9 mouse cellular contexts compared by ENCODE assay signal in genomic region chr11:72266960-72267560, GRCm38 (mm10). TPM values are rescaled to one million over a fixed set of nuclear protein-coding genes. Genes with fewer than 3 reads are reported as not detected.
A peak's percentile ranks its signal among the peaks of the same experiment; 100 is the strongest.
DNase-seq lines count a peak whose midpoint lies in the region; ATAC-seq lines count a peak whose summit lies in the region.
"Had no signal": no experiment of that assay in that cellular context is flagged by ENCODE, and none has a peak within 500 bp of the region (broad histone marks: within the 10 kb centered on the region; RNA-seq: fewer than 3 reads in every experiment).

Gene Slc13a5 (minus strand): TSS chr11:72267222.

- H3K27ac ChIP-seq in hindbrain, embryonic 12.5 days: no peak within 1 kb of the TSS
- H3K27ac ChIP-seq in limb, embryonic 13.5 days: no peak within 1 kb of the TSS
- H3K27ac ChIP-seq in stomach, embryonic 14.5 days (ENCODE audit: low read length): no peak within 1 kb of the TSS

- no peak for ATAC-seq in CD4-positive, CD25-positive, alpha-beta regulatory T cell, adult 4 months
- ATAC-seq in hindbrain, embryonic 12.5 days (ENCODE audit: low FRiP score): peak; percentile 68
- ATAC-seq in limb, embryonic 13.5 days (ENCODE audit: low FRiP score, low read depth): peak; percentile 54
- ATAC-seq in stomach, embryonic 14.5 days (ENCODE audit: insufficient number of reproducible peaks, insufficient read depth, low FRiP score, low read depth): no peak

- no peaks in the 10 kb centered on the region for H3K36me3 ChIP-seq in hindbrain, embryonic 12.5 days
- H3K36me3 ChIP-seq in limb, embryonic 13.5 days: no peaks in the 10 kb centered on the region
- no peaks in the 10 kb centered on the region for H3K36me3 ChIP-seq in stomach, embryonic 14.5 days (ENCODE audit: control insufficient read depth, insufficient read depth, low read length)

- intact Hi-C loops in gastrocnemius, postnatal 14 days (cut with DNase I; ENCODE audit: low total_unique reads): no loop called here

- peak within 1 kb of the TSS; percentile 41 for H3K4me3 ChIP-seq in hindbrain, embryonic 12.5 days
- peak within 1 kb of the TSS; percentile 44 for H3K4me3 ChIP-seq in limb, embryonic 13.5 days
- peak within 1 kb of the TSS; percentile 40 for H3K4me3 ChIP-seq in stomach, embryonic 14.5 days (ENCODE audit: low read depth, low read length)
- H3K4me3 ChIP-seq: erythroblast, embryonic 14.5 days had no signal

- H3K9ac ChIP-seq in hindbrain, embryonic 12.5 days: peak within 1 kb of the TSS; percentile 53
- peak within 1 kb of the TSS; percentile 62 for H3K9ac ChIP-seq in limb, embryonic 13.5 days
- H3K9ac ChIP-seq in stomach, embryonic 14.5 days (replicated peaks; ENCODE audit: low read depth, low read length): no peak within 1 kb of the TSS

- DNase-seq in CD4-positive, CD25-positive, alpha-beta regulatory T cell, adult 2 months (ENCODE audit: low read depth, low spot score): peak; percentile 2
- DNase-seq in ovary, postnatal 36 days (ENCODE audit: low spot score): peak; percentile 29
- DNase-seq in ovary, postnatal 10 days (ENCODE audit: low spot score): no peak
- DNase-seq in gastrocnemius, postnatal 14 days: no peak

- no peaks in the 10 kb centered on the region for H3K9me3 ChIP-seq in hindbrain, embryonic 12.5 days (replicated peaks)
- H3K9me3 ChIP-seq in limb, embryonic 13.5 days: no peaks in the 10 kb centered on the region
- H3K9me3 ChIP-seq in stomach, embryonic 14.5 days (ENCODE audit: control insufficient read depth, low read depth, low read length): no peaks in the 10 kb centered on the region

- peak within 1 kb of the TSS; percentile 77 for H3K4me2 ChIP-seq in hindbrain, embryonic 12.5 days (replicated peaks)
- H3K4me2 ChIP-seq in limb, embryonic 13.5 days (replicated peaks): peak within 1 kb of the TSS; percentile 85
- H3K4me2 ChIP-seq in stomach, embryonic 14.5 days (replicated peaks; ENCODE audit: low read depth, low read length): peak within 1 kb of the TSS; percentile 93

- H3K4me1 ChIP-seq in hindbrain, embryonic 12.5 days: peaks cover 22% of the 10 kb centered on the region
- peaks cover 15% of the 10 kb centered on the region for H3K4me1 ChIP-seq in limb, embryonic 13.5 days
- H3K4me1 ChIP-seq in stomach, embryonic 14.5 days (ENCODE audit: control insufficient read depth, insufficient read depth, low read length): peaks cover 4% of the 10 kb centered on the region; the same call in 1 of the 2 replicates

- 3% methylated on average over 36 of the region's 36 CpGs for WGBS in hindbrain, embryonic 12.5 days
- WGBS in limb, embryonic 13.5 days: 3% methylated on average over 36 of the region's 36 CpGs
- WGBS in stomach, embryonic 14.5 days: 2% methylated on average over 36 of the region's 36 CpGs

- H3K27me3 ChIP-seq in hindbrain, embryonic 12.5 days: peaks cover 43% of the 10 kb centered on the region
- peaks cover 67% of the 10 kb centered on the region for H3K27me3 ChIP-seq in limb, embryonic 13.5 days
- H3K27me3 ChIP-seq in stomach, embryonic 14.5 days (ENCODE audit: control insufficient read depth, insufficient read depth, low read length): peaks cover 17% of the 10 kb centered on the region

RNA-seq across cellular contexts. Expression of gene Slc13a5, which starts in this region (rescaled TPM):
- polyA plus RNA-seq in CD4-positive, CD25-positive, alpha-beta regulatory T cell, adult 4 months (2017; shearing (Covaris generic)): not detected
- 0.36 and 0.52 TPM in 2 replicates for polyA plus RNA-seq in hindbrain, embryonic 12.5 days (2016; fragmentation: Nextera tagmentation; extraction: Ambion mirVana)
- 0.18 and 0.84 TPM in 2 replicates for polyA plus RNA-seq in limb, embryonic 13.5 days (2015; fragmentation: Nextera tagmentation; extraction: Ambion mirVana)
- 0.21 and 0.49 TPM in 2 replicates for polyA plus RNA-seq in stomach, embryonic 14.5 days (2014; fragmentation: Nextera tagmentation; extraction: Ambion mirVana)
- under 1 TPM; 0.14 to 0.31 TPM for total RNA-seq in gastrocnemius, postnatal 14 days (2021)
- polyA plus RNA-seq: erythroblast, embryonic 14.5 days had no signal

Comparison
In these comparisons a context has a peak if more than half of its experiments do, and no peak if none do; other contexts are left out.
1. DNase-seq: peak in CD4-positive, CD25-positive, alpha-beta regulatory T cell, adult 2 months (single experiment) and ovary, postnatal 36 days (single experiment); none in ovary, postnatal 10 days (single experiment) and gastrocnemius, postnatal 14 days (single experiment).
2. Peak in ATAC-seq, H3K4me3 ChIP-seq, H3K9ac ChIP-seq and H3K4me2 ChIP-seq in hindbrain, embryonic 12.5 days; RNA of the gene not detected or under 1 TPM.
3. Peak in ATAC-seq, H3K4me3 ChIP-seq, H3K9ac ChIP-seq and H3K4me2 ChIP-seq in limb, embryonic 13.5 days; RNA of the gene not detected or under 1 TPM.
4. Peak in every context shown above with its lines, with median percentiles within 50 percentile points of each other: H3K4me2 ChIP-seq and H3K4me3 ChIP-seq.